ENCODE assay signal across 8 mouse cellular contexts in genomic region chr7:126274137-126274536, GRCm38 (mm10). TPM values are rescaled to one million over a fixed set of nuclear protein-coding genes. Genes with fewer than 3 reads are reported as not detected.
A peak's percentile ranks its signal among the peaks of the same experiment; 100 is the strongest.
DNase-seq lines count a peak whose midpoint lies in the region; ATAC-seq lines count a peak whose summit lies in the region.

No protein-coding gene starts in this region.

- peaks cover 21% of the 10 kb centered on the region; the same call in 1 of the 2 replicates for H3K36me3 ChIP-seq in kidney, embryonic 14.5 days (ENCODE audit: control insufficient read depth, insufficient read depth, low read length)
- peaks cover 41% of the 10 kb centered on the region for H3K36me3 ChIP-seq in embryonic facial prominence, embryonic 12.5 days
- peaks cover 29% of the 10 kb centered on the region for H3K36me3 ChIP-seq in intestine, embryonic 14.5 days (ENCODE audit: control insufficient read depth, insufficient read depth, low read length)
- peaks cover 5% of the 10 kb centered on the region; the same call in 1 of the 2 replicates for H3K36me3 ChIP-seq in midbrain, embryonic 16.5 days (ENCODE audit: control insufficient read depth, insufficient read depth, low read length)

- H3K27ac ChIP-seq in kidney, embryonic 14.5 days (ENCODE audit: low read depth, low read length): no peak overlapping the region
- H3K27ac ChIP-seq in embryonic facial prominence, embryonic 12.5 days: no peak overlapping the region
- no peak overlapping the region for H3K27ac ChIP-seq in intestine, embryonic 14.5 days (ENCODE audit: low read depth)
- H3K27ac ChIP-seq in midbrain, embryonic 16.5 days (ENCODE audit: low read length): peak overlapping the region; percentile 98

- no peak for ATAC-seq in kidney, embryonic 14.5 days (ENCODE audit: low FRiP score, low TSS enrichment)
- no peak for ATAC-seq in embryonic facial prominence, embryonic 12.5 days (ENCODE audit: insufficient number of reproducible peaks, insufficient read depth, low FRiP score, low TSS enrichment)
- ATAC-seq in intestine, embryonic 14.5 days (replicated peaks; ENCODE audit: low FRiP score, low TSS enrichment, low read depth): no peak
- no peak for ATAC-seq in midbrain, embryonic 16.5 days

- H3K27me3 ChIP-seq in kidney, embryonic 14.5 days (ENCODE audit: control insufficient read depth, insufficient read depth, low read length): no peaks in the 10 kb centered on the region
- no peaks in the 10 kb centered on the region for H3K27me3 ChIP-seq in embryonic facial prominence, embryonic 12.5 days
- no peaks in the 10 kb centered on the region for H3K27me3 ChIP-seq in intestine, embryonic 14.5 days (replicated peaks; ENCODE audit: control insufficient read depth, insufficient read depth, low read length)
- no peaks in the 10 kb centered on the region for H3K27me3 ChIP-seq in midbrain, embryonic 16.5 days (ENCODE audit: control insufficient read depth, insufficient read depth, low read depth, low read length)

- H3K4me1 ChIP-seq in kidney, embryonic 14.5 days (ENCODE audit: control insufficient read depth, insufficient read depth, low read length): peaks cover 41% of the 10 kb centered on the region
- peaks cover 61% of the 10 kb centered on the region for H3K4me1 ChIP-seq in embryonic facial prominence, embryonic 12.5 days
- peaks cover 23% of the 10 kb centered on the region for H3K4me1 ChIP-seq in intestine, embryonic 14.5 days (replicated peaks; ENCODE audit: control insufficient read depth, insufficient read depth, low read length)
- peaks cover 52% of the 10 kb centered on the region for H3K4me1 ChIP-seq in midbrain, embryonic 16.5 days (ENCODE audit: control insufficient read depth, insufficient read depth, low read length)

- DNase-seq in kidney, postnatal 10 days: no peak
- DNase-seq in intestine, embryonic 14.5 days (ENCODE audit: low spot score): no peak
- no peak for DNase-seq in cerebellum, adult 18-20 months
- no peak for DNase-seq in left cerebral cortex, postnatal 10 days (ENCODE audit: extremely low spot score in 1 of 2, low spot score in 2 of 2)
- no peak for DNase-seq in layer of hippocampus, postnatal 36 days

- H3K9me3 ChIP-seq in kidney, embryonic 14.5 days (ENCODE audit: control insufficient read depth, low read length): no peaks in the 10 kb centered on the region
- no peaks in the 10 kb centered on the region for H3K9me3 ChIP-seq in embryonic facial prominence, embryonic 12.5 days
- no peaks in the 10 kb centered on the region for H3K9me3 ChIP-seq in intestine, embryonic 14.5 days (ENCODE audit: control insufficient read depth, low read length)
- no peaks in the 10 kb centered on the region for H3K9me3 ChIP-seq in midbrain, embryonic 16.5 days (replicated peaks; ENCODE audit: control insufficient read depth, low read length, poor library complexity, severe bottlenecking)

- intact Hi-C loops in left cerebral cortex, postnatal 10 days (cut with DNase I): no loop called here

- peak overlapping the region; percentile 89 for H3K4me2 ChIP-seq in kidney, embryonic 14.5 days (replicated peaks; ENCODE audit: low read depth, low read length)
- H3K4me2 ChIP-seq in embryonic facial prominence, embryonic 12.5 days (replicated peaks): peak overlapping the region; percentile 76
- H3K4me2 ChIP-seq in intestine, embryonic 14.5 days (ENCODE audit: low read length): peak overlapping the region; percentile 90
- peak overlapping the region; percentile 87 for H3K4me2 ChIP-seq in midbrain, embryonic 16.5 days (ENCODE audit: low read length)

- peak overlapping the region; percentile 87; the same call in 1 of the 2 replicates for H3K9ac ChIP-seq in kidney, embryonic 14.5 days (ENCODE audit: low read depth, low read length)
- peak overlapping the region; percentile 99 for H3K9ac ChIP-seq in embryonic facial prominence, embryonic 12.5 days
- peak overlapping the region; percentile 93 for H3K9ac ChIP-seq in intestine, embryonic 14.5 days (ENCODE audit: low read length)
- peak overlapping the region; percentile 100 for H3K9ac ChIP-seq in midbrain, embryonic 16.5 days (ENCODE audit: low read depth, low read length)

- H3K4me3 ChIP-seq in kidney, embryonic 14.5 days (ENCODE audit: low read length): peak overlapping the region; percentile 86
- peak overlapping the region; percentile 99 for H3K4me3 ChIP-seq in embryonic facial prominence, embryonic 12.5 days
- peak overlapping the region; percentile 70 for H3K4me3 ChIP-seq in intestine, embryonic 14.5 days (ENCODE audit: low read depth, low read length)
- H3K4me3 ChIP-seq in midbrain, embryonic 16.5 days (ENCODE audit: low read depth, low read length): peak overlapping the region; percentile 88

- 28% methylated on average over 3 of the region's 3 CpGs for WGBS in kidney, embryonic 14.5 days
- 11% methylated on average over 3 of the region's 3 CpGs for WGBS in embryonic facial prominence, embryonic 12.5 days
- WGBS in intestine, embryonic 14.5 days: 16% methylated on average over 3 of the region's 3 CpGs
- WGBS in midbrain, embryonic 16.5 days: 8% methylated on average over 3 of the region's 3 CpGs

RNA-seq across cellular contexts. Expression of gene Sbk1, which starts 1.7 kb away (rescaled TPM):
- polyA plus RNA-seq in kidney, embryonic 14.5 days (2014; fragmentation: Nextera tagmentation; extraction: Ambion mirVana): 41.6 and 52.0 TPM in 2 replicates
- 130 and 138 TPM in 2 replicates for polyA plus RNA-seq in embryonic facial prominence, embryonic 12.5 days (2016; fragmentation: Nextera tagmentation; extraction: Ambion mirVana)
- polyA plus RNA-seq in intestine, embryonic 14.5 days (2014; fragmentation: Nextera tagmentation; extraction: Ambion mirVana): 33.8 and 34.2 TPM in 2 replicates
- polyA plus RNA-seq in midbrain, embryonic 16.5 days (2015; fragmentation: Nextera tagmentation; extraction: Ambion mirVana): 233 and 251 TPM in 2 replicates
- 100 to 1,000 TPM; 142 to 147 TPM for total RNA-seq in left cerebral cortex, postnatal 10 days (2021)
- 10 to 100 TPM; 90.8 to 93.6 TPM for total RNA-seq in layer of hippocampus, postnatal 36 days (2021)
